8 mouse cellular contexts compared by ENCODE assay signal in genomic region chr2:152742435-152742834, GRCm38 (mm10). TPM values are rescaled to one million over a fixed set of nuclear protein-coding genes. Genes with fewer than 3 reads are reported as not detected.
DNase-seq lines count a peak whose midpoint lies in the region; ATAC-seq and TF ChIP-seq lines count a peak whose summit lies in the region.

No protein-coding gene starts in this region.

- H3K36me3 ChIP-seq in forebrain, postnatal 0 days (ENCODE audit: insufficient read depth): no peaks in the 10 kb centered on the region
- no peaks in the 10 kb centered on the region for H3K36me3 ChIP-seq in hindbrain, postnatal 0 days (ENCODE audit: insufficient read depth, low read length)
- no peaks in the 10 kb centered on the region for H3K36me3 ChIP-seq in liver, embryonic 13.5 days
- H3K36me3 ChIP-seq in neural tube, embryonic 11.5 days (ENCODE audit: control insufficient read depth, insufficient read depth, low read length): no peaks in the 10 kb centered on the region

- WGBS in forebrain, postnatal 0 days: 23% methylated on average over 10 of the region's 10 CpGs
- WGBS in hindbrain, postnatal 0 days: 17% methylated on average over 10 of the region's 10 CpGs
- WGBS in liver, embryonic 13.5 days (ENCODE audit: insufficient replicate concordance): 11% methylated on average over 10 of the region's 10 CpGs
- 33% methylated on average over 10 of the region's 10 CpGs for WGBS in neural tube, embryonic 11.5 days

- H3K27me3 ChIP-seq in forebrain, postnatal 0 days (ENCODE audit: insufficient read depth, low read length): 0 out of 2 replicates have a peak, but pooled peaks cover 8% of the 10 kb centered on the region
- no peaks in the 10 kb centered on the region for H3K27me3 ChIP-seq in hindbrain, postnatal 0 days (ENCODE audit: insufficient read depth, low read length)
- no peaks in the 10 kb centered on the region for H3K27me3 ChIP-seq in liver, embryonic 13.5 days
- no peaks in the 10 kb centered on the region for H3K27me3 ChIP-seq in neural tube, embryonic 11.5 days (ENCODE audit: control insufficient read depth, insufficient read depth, low read length)

- no peak for DNase-seq in left cerebral cortex, adult 2 months (ENCODE audit: extremely low spot score in 1 of 2, low spot score in 2 of 2)
- no peak for DNase-seq in left cerebral cortex, postnatal 36 days (ENCODE audit: low spot score in 2 of 2)
- DNase-seq in adrenal gland, postnatal 10 days: peak; percentile 92
- DNase-seq in forebrain, postnatal 0 days: peak; percentile 61
- DNase-seq in hindbrain, postnatal 0 days (ENCODE audit: low spot score): peak; percentile 75
- DNase-seq in liver, embryonic 13.5 days: peak; percentile 60
- peak; percentile 85 for DNase-seq in neural tube, embryonic 11.5 days (ENCODE audit: low spot score)
- no peak for DNase-seq in frontal cortex, postnatal 14 days (ENCODE audit: low spot score in 2 of 2)

- ATAC-seq in forebrain, postnatal 0 days: peak; percentile 67
- ATAC-seq in hindbrain, postnatal 0 days: peak; percentile 60
- peak; percentile 37 for ATAC-seq in liver, embryonic 13.5 days (ENCODE audit: low read depth)
- ATAC-seq in neural tube, embryonic 11.5 days (ENCODE audit: insufficient read depth, low FRiP score, low TSS enrichment): peak; percentile 62; the same call in 1 of the 2 replicates

- no peak overlapping the region for H3K9ac ChIP-seq in forebrain, postnatal 0 days
- H3K9ac ChIP-seq in hindbrain, postnatal 0 days (replicated peaks; ENCODE audit: low read length): no peak overlapping the region
- H3K9ac ChIP-seq in liver, embryonic 13.5 days: peak overlapping the region; percentile 52; the same call in 1 of the 2 replicates
- H3K9ac ChIP-seq in neural tube, embryonic 11.5 days (ENCODE audit: low read length): no peak overlapping the region

- H3K4me1 ChIP-seq in forebrain, postnatal 0 days (ENCODE audit: insufficient read depth): peaks cover 5% of the 10 kb centered on the region; the same call in 1 of the 2 replicates
- H3K4me1 ChIP-seq in hindbrain, postnatal 0 days (ENCODE audit: insufficient read depth, low read length): 0 out of 2 replicates have a peak, but pooled peaks cover 3% of the 10 kb centered on the region
- H3K4me1 ChIP-seq in liver, embryonic 13.5 days (replicated peaks): peaks cover 60% of the 10 kb centered on the region
- H3K4me1 ChIP-seq in neural tube, embryonic 11.5 days (ENCODE audit: control insufficient read depth, insufficient read depth, low read length): peaks cover 32% of the 10 kb centered on the region

- no peaks in the 10 kb centered on the region for H3K9me3 ChIP-seq in forebrain, postnatal 0 days (ENCODE audit: low read length)
- no peaks in the 10 kb centered on the region for H3K9me3 ChIP-seq in hindbrain, postnatal 0 days (ENCODE audit: low read length)
- H3K9me3 ChIP-seq in liver, embryonic 13.5 days (replicated peaks): no peaks in the 10 kb centered on the region
- H3K9me3 ChIP-seq in neural tube, embryonic 11.5 days (ENCODE audit: control insufficient read depth, low read length): no peaks in the 10 kb centered on the region

- peak; percentile 43 for TF ChIP-seq CTCF in left cerebral cortex, adult 2 months (IDR thresholded peaks at IDR 0.05)
- TF ChIP-seq CTCF in forebrain, postnatal 0 days (IDR thresholded peaks at IDR 0.05; ENCODE audit: low read depth): peak; percentile 60
- peak; percentile 75 for TF ChIP-seq CTCF in hindbrain, postnatal 0 days (IDR thresholded peaks at IDR 0.05; ENCODE audit: low read depth)

- intact Hi-C loops in left cerebral cortex, adult 2 months (cut with DNase I): no loop called here
- intact Hi-C loops in left cerebral cortex, postnatal 36 days (cut with DNase I): no loop called here

- no peak overlapping the region for H3K4me2 ChIP-seq in forebrain, postnatal 0 days (ENCODE audit: low read depth)
- H3K4me2 ChIP-seq in hindbrain, postnatal 0 days (ENCODE audit: low read depth, low read length): no peak overlapping the region
- H3K4me2 ChIP-seq in liver, embryonic 13.5 days: peak overlapping the region; percentile 51
- no peak overlapping the region for H3K4me2 ChIP-seq in neural tube, embryonic 11.5 days (ENCODE audit: low read depth)

- no peak overlapping the region for H3K4me3 ChIP-seq in left cerebral cortex, adult 2 months
- H3K4me3 ChIP-seq in forebrain, postnatal 0 days (ENCODE audit: low read depth, low read length): no peak overlapping the region
- H3K4me3 ChIP-seq in hindbrain, postnatal 0 days (ENCODE audit: low read length): no peak overlapping the region
- H3K4me3 ChIP-seq in liver, embryonic 13.5 days (replicated peaks): 0 out of 2 replicates have a peak overlapping the region, but pooled peaks have one; percentile 14
- H3K4me3 ChIP-seq in neural tube, embryonic 11.5 days (ENCODE audit: low read depth, low read length): no peak overlapping the region

- no peak overlapping the region for H3K27ac ChIP-seq in left cerebral cortex, adult 2 months
- H3K27ac ChIP-seq in forebrain, postnatal 0 days (ENCODE audit: low read depth, low read length): no peak overlapping the region
- peak overlapping the region; percentile 12; the same call in 1 of the 2 replicates for H3K27ac ChIP-seq in hindbrain, postnatal 0 days
- H3K27ac ChIP-seq in liver, embryonic 13.5 days: peak overlapping the region; percentile 87
- no peak overlapping the region for H3K27ac ChIP-seq in neural tube, embryonic 11.5 days (ENCODE audit: low read depth, low read length)

RNA-seq across cellular contexts. Expression of gene Id1, which starts 6.4 kb away (rescaled TPM):
- 10 to 100 TPM; 22.4 to 24.2 TPM for total RNA-seq in left cerebral cortex, adult 2 months (2021)
- 10 to 100 TPM; 22.9 to 23.9 TPM for total RNA-seq in left cerebral cortex, postnatal 36 days (2021)
- 100 to 1,000 TPM; 112 to 182 TPM for total RNA-seq in adrenal gland, postnatal 10 days (2021)
- 58.8 and 70.5 TPM in 2 replicates for total RNA-seq in forebrain, postnatal 0 days (2014; rRNA removed)
- polyA plus RNA-seq in forebrain, postnatal 0 days (2015; fragmentation: Nextera tagmentation; extraction: Ambion mirVana): 59.8 and 71.3 TPM in 2 replicates
- 142 and 198 TPM in 2 replicates for total RNA-seq in hindbrain, postnatal 0 days (2014; rRNA removed)
- 99.3 and 104 TPM in 2 replicates for polyA plus RNA-seq in hindbrain, postnatal 0 days (2015; fragmentation: Nextera tagmentation; extraction: Ambion mirVana)
- polyA plus RNA-seq in liver, embryonic 13.5 days (2015; fragmentation: Nextera tagmentation; extraction: Ambion mirVana): 20.9 and 23.2 TPM in 2 replicates
- polyA plus RNA-seq in neural tube, embryonic 11.5 days (2014; fragmentation: Nextera tagmentation; extraction: Ambion mirVana): 116 and 129 TPM in 2 replicates

RNA-seq across cellular contexts. Expression of gene Cox4i2, which starts 11.5 kb away (rescaled TPM):
- 1 to 10 TPM; 1.7 to 1.9 TPM for total RNA-seq in left cerebral cortex, adult 2 months (2021)
- total RNA-seq in left cerebral cortex, postnatal 36 days (2021): 1 to 10 TPM; 1.7 to 1.8 TPM
- total RNA-seq in adrenal gland, postnatal 10 days (2021): 1 to 10 TPM; 8.0 to 8.3 TPM
- total RNA-seq in forebrain, postnatal 0 days (2014; rRNA removed): 4.3 TPM in 2 replicates
- polyA plus RNA-seq in forebrain, postnatal 0 days (2015; fragmentation: Nextera tagmentation; extraction: Ambion mirVana): 4.4 and 5.4 TPM in 2 replicates
- total RNA-seq in hindbrain, postnatal 0 days (2014; rRNA removed): 2.1 and 7.1 TPM in 2 replicates
- 4.8 and 6.1 TPM in 2 replicates for polyA plus RNA-seq in hindbrain, postnatal 0 days (2015; fragmentation: Nextera tagmentation; extraction: Ambion mirVana)
- polyA plus RNA-seq in liver, embryonic 13.5 days (2015; fragmentation: Nextera tagmentation; extraction: Ambion mirVana): 1.1 and 1.2 TPM in 2 replicates
- 3.5 and 4.6 TPM in 2 replicates for polyA plus RNA-seq in neural tube, embryonic 11.5 days (2014; fragmentation: Nextera tagmentation; extraction: Ambion mirVana)

RNA-seq across cellular contexts. Expression of gene Mcts2, which starts 55.6 kb away (rescaled TPM):
- 10 to 100 TPM; 17.6 to 19.8 TPM for total RNA-seq in left cerebral cortex, adult 2 months (2021)
- 10 to 100 TPM; 17.0 to 18.9 TPM for total RNA-seq in left cerebral cortex, postnatal 36 days (2021)
- total RNA-seq in adrenal gland, postnatal 10 days (2021): 10 to 100 TPM; 24.5 to 26.7 TPM
- total RNA-seq in forebrain, postnatal 0 days (2014; rRNA removed): 21.5 and 30.8 TPM in 2 replicates
- 26.6 and 29.9 TPM in 2 replicates for polyA plus RNA-seq in forebrain, postnatal 0 days (2015; fragmentation: Nextera tagmentation; extraction: Ambion mirVana)
- 9.0 and 14.0 TPM in 2 replicates for total RNA-seq in hindbrain, postnatal 0 days (2014; rRNA removed)
- 29.4 and 31.2 TPM in 2 replicates for polyA plus RNA-seq in hindbrain, postnatal 0 days (2015; fragmentation: Nextera tagmentation; extraction: Ambion mirVana)
- 23.6 and 23.8 TPM in 2 replicates for polyA plus RNA-seq in liver, embryonic 13.5 days (2015; fragmentation: Nextera tagmentation; extraction: Ambion mirVana)
- 39.1 and 40.6 TPM in 2 replicates for polyA plus RNA-seq in neural tube, embryonic 11.5 days (2014; fragmentation: Nextera tagmentation; extraction: Ambion mirVana)

Comparison
In these comparisons a context has a peak if more than half of its experiments do, and no peak if none do; other contexts are left out.
1. DNase-seq: peak in adrenal gland, postnatal 10 days (single experiment), forebrain, postnatal 0 days (single experiment), hindbrain, postnatal 0 days (single experiment), liver, embryonic 13.5 days (single experiment) and neural tube, embryonic 11.5 days (single experiment); none in left cerebral cortex, adult 2 months (0 of 2), left cerebral cortex, postnatal 36 days (0 of 2) and frontal cortex, postnatal 14 days (0 of 2).
2. H3K27ac ChIP-seq: peak in hindbrain, postnatal 0 days (single experiment) and liver, embryonic 13.5 days (single experiment); none in left cerebral cortex, adult 2 months (single experiment), forebrain, postnatal 0 days (single experiment) and neural tube, embryonic 11.5 days (single experiment).
3. Peak in every context shown above with its lines, with median percentiles within 50 percentile points of each other: CTCF ChIP-seq and ATAC-seq.